In the genomic region with DNA sequence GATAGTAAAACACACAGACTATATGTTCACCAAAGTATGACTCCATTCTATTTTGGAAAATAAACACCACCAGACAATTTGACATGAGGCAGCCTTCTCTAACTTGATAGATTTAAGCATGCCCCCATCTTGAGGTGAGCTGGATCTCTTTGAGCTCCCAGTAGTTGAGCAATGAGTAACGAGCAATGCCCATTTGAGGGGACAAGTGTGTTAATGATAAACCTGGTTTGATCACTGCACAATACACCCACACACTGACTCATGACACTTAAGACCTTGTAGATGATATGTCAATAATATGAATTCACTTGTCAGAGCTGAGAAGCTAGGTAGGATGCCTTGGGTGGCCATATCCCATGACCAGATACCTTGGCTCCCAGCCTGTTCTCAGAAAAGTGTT, we compare ENCODE assay signal across 22 mouse cellular contexts. TPM values are rescaled to one million over a fixed set of nuclear protein-coding genes. Genes with fewer than 3 reads are reported as not detected.
DNase-seq lines count a peak whose midpoint lies in the region; ATAC-seq and TF ChIP-seq lines count a peak whose summit lies in the region.
"Had no signal": no experiment of that assay in that cellular context is flagged by ENCODE, and none has a peak within 500 bp of the region (broad histone marks: within the 10 kb centered on the region; RNA-seq: fewer than 3 reads in every experiment).

No protein-coding gene starts in this region.

- no peak overlapping the region for H3K9ac ChIP-seq in intestine, embryonic 15.5 days
- no peak overlapping the region for H3K9ac ChIP-seq in intestine, postnatal 0 days (ENCODE audit: low read depth, low read length)
- H3K9ac ChIP-seq: embryonic facial prominence, embryonic 12.5 days; embryonic facial prominence, embryonic 15.5 days; forebrain, postnatal 0 days; hindbrain, embryonic 12.5 days had no signal

- H3K36me3 ChIP-seq in intestine, embryonic 15.5 days, result no peaks in the 10 kb centered on the region
- no peaks in the 10 kb centered on the region for H3K36me3 ChIP-seq in intestine, postnatal 0 days (ENCODE audit: control insufficient read depth, insufficient read depth)
- no peaks in the 10 kb centered on the region for H3K36me3 ChIP-seq in kidney, adult 2 months (ENCODE audit: control insufficient read depth, insufficient read depth, low read length)
- H3K36me3 ChIP-seq: embryonic facial prominence, embryonic 12.5 days had no signal

- WGBS in intestine, embryonic 15.5 days, result 65% methylated on average over 1 of the region's 1 CpGs
- 37% methylated on average over 1 of the region's 1 CpGs for WGBS in intestine, postnatal 0 days
- 40% methylated on average over 1 of the region's 1 CpGs for WGBS in kidney, adult 2 months

- H3K4me2 ChIP-seq in intestine, embryonic 15.5 days (replicated peaks), result no peak overlapping the region
- no peak overlapping the region for H3K4me2 ChIP-seq in intestine, postnatal 0 days (replicated peaks; ENCODE audit: low read depth)
- H3K4me2 ChIP-seq: embryonic facial prominence, embryonic 12.5 days; embryonic facial prominence, embryonic 15.5 days; heart, embryonic 11.5 days; hindbrain, embryonic 12.5 days had no signal

- no peak overlapping the region for H3K27ac ChIP-seq in intestine, embryonic 15.5 days
- H3K27ac ChIP-seq in intestine, postnatal 0 days (ENCODE audit: low read depth, low read length), result no peak overlapping the region
- no peak overlapping the region for H3K27ac ChIP-seq in kidney, adult 2 months (ENCODE audit: insufficient read depth, low read depth, low read length)
- H3K27ac ChIP-seq: embryonic facial prominence, embryonic 12.5 days; embryonic facial prominence, embryonic 15.5 days; gastrocnemius, adult 2 months; hindbrain, embryonic 12.5 days had no signal

- no peaks in the 10 kb centered on the region for H3K27me3 ChIP-seq in intestine, embryonic 15.5 days (replicated peaks)
- H3K27me3 ChIP-seq in intestine, postnatal 0 days (replicated peaks; ENCODE audit: control insufficient read depth, insufficient read depth, low read length), result no peaks in the 10 kb centered on the region
- no peaks in the 10 kb centered on the region for H3K27me3 ChIP-seq in kidney, adult 2 months (replicated peaks; ENCODE audit: control insufficient read depth, insufficient read depth, low read length)
- H3K27me3 ChIP-seq: embryonic facial prominence, embryonic 12.5 days; embryonic facial prominence, embryonic 15.5 days; hindbrain, embryonic 12.5 days had no signal

- no peak for TF ChIP-seq CTCF in intestine, postnatal 0 days (IDR thresholded peaks at IDR 0.05; ENCODE audit: low read depth)
- no peak for TF ChIP-seq CTCF in kidney, adult 2 months (conservative IDR thresholded peaks at IDR 0.05; ENCODE audit: insufficient read depth, insufficient read length, low read depth, low read length)

- DNase-seq in kidney, adult 2 months, result peak; percentile 70
- DNase-seq in kidney, postnatal 14 days, result no peak
- DNase-seq in kidney, postnatal 36 days, result peak; percentile 15 to 32
- DNase-seq in kidney, postnatal 25 days, result no peak
- DNase-seq in lung, postnatal 36 days, result peak; percentile 33
- DNase-seq in lung, postnatal 4 days, result no peak
- DNase-seq: adrenal gland, postnatal 10 days; adrenal gland, postnatal 36 days; cerebellum, adult 18-20 months; cerebellum, adult 9-10 months; cerebellum, postnatal 14 days; forebrain, postnatal 0 days; gastrocnemius, adult 2 months; gastrocnemius, postnatal 14 days; heart, adult 11 months had no signal

- no peak for TF ChIP-seq POLR2A in kidney, adult 2 months (IDR thresholded peaks at IDR 0.05; ENCODE audit: low read depth, low read length)

- no peaks in the 10 kb centered on the region for H3K4me1 ChIP-seq in intestine, embryonic 15.5 days (replicated peaks)
- H3K4me1 ChIP-seq in intestine, postnatal 0 days (replicated peaks; ENCODE audit: control insufficient read depth, insufficient read depth, low read length), result no peaks in the 10 kb centered on the region
- no peaks in the 10 kb centered on the region for H3K4me1 ChIP-seq in kidney, adult 2 months (ENCODE audit: control insufficient read depth, insufficient read depth, low read length)
- H3K4me1 ChIP-seq: embryonic facial prominence, embryonic 12.5 days; embryonic facial prominence, embryonic 15.5 days; hindbrain, embryonic 12.5 days had no signal

- no peak overlapping the region for H3K4me3 ChIP-seq in intestine, embryonic 15.5 days (replicated peaks)
- no peak overlapping the region for H3K4me3 ChIP-seq in intestine, postnatal 0 days (ENCODE audit: low read depth, low read length)
- H3K4me3 ChIP-seq in kidney, adult 2 months (ENCODE audit: insufficient read depth, low read depth, low read length), result no peak overlapping the region
- H3K4me3 ChIP-seq: embryonic facial prominence, embryonic 12.5 days; embryonic facial prominence, embryonic 15.5 days; gastrocnemius, adult 2 months; hindbrain, embryonic 12.5 days had no signal

- 0 out of 2 replicates have a peak, but pooled peaks have one; percentile 23 for ATAC-seq in intestine, embryonic 15.5 days
- no peak for ATAC-seq in intestine, postnatal 0 days
- ATAC-seq: forebrain, embryonic 14.5 days; forebrain, postnatal 0 days had no signal

- no peaks in the 10 kb centered on the region for H3K9me3 ChIP-seq in intestine, embryonic 15.5 days
- no peaks in the 10 kb centered on the region for H3K9me3 ChIP-seq in intestine, postnatal 0 days (ENCODE audit: control insufficient read depth)
- H3K9me3 ChIP-seq: embryonic facial prominence, embryonic 12.5 days; embryonic facial prominence, embryonic 15.5 days; hindbrain, embryonic 12.5 days had no signal

RNA-seq across cellular contexts. Expression of gene Elac2, which starts 51.4 kb away (rescaled TPM):
- polyA plus RNA-seq in intestine, embryonic 15.5 days (2015; fragmentation: Nextera tagmentation; extraction: Ambion mirVana), result 28.2 and 28.4 TPM in 2 replicates
- 7.1 and 7.5 TPM in 2 replicates for polyA plus RNA-seq in intestine, postnatal 0 days (2015; fragmentation: Nextera tagmentation; extraction: Ambion mirVana)
- polyA plus RNA-seq in kidney, adult 2 months (2012; rRNA removed), result 16.5 and 20.9 TPM in 2 replicates

Comparison
In these comparisons a context has a peak if more than half of its experiments do, and no peak if none do; other contexts are left out.
1. DNase-seq: peak in kidney, adult 2 months (single experiment), kidney, postnatal 36 days (2 of 2) and lung, postnatal 36 days (single experiment); none in kidney, postnatal 14 days (single experiment), kidney, postnatal 25 days (0 of 2) and lung, postnatal 4 days (0 of 2).